Mouse (Mus musculus): Measurements from ENCODE around the gene Asap2.
A peak's percentile ranks its signal among the peaks of the same experiment; 100 is the strongest.

GRCm38 (mm10) chr12:21318143-21318895 is 328.1 kb downstream of the Asap2 start:
- TF ChIP-seq MAX (IDR thresholded peaks at IDR 0.05; ENCODE audit: low read length) (no peak), CTCF (IDR thresholded peaks at IDR 0.05 in 2 of 3, conservative IDR thresholded peaks at IDR 0.05 in 1 of 3; ENCODE audit: control insufficient read depth in 1 of 3, insufficient read depth in 1 of 3, low read depth in 2 of 3, low read length in 3 of 3, poor library complexity in 1 of 3, severe bottlenecking in 1 of 3) (peak; percentile 63 to 76 (median 71)), ZMIZ1 (IDR thresholded peaks at IDR 0.05; ENCODE audit: low read depth, low read length) (no peak), ZKSCAN1 (IDR thresholded peaks at IDR 0.05; ENCODE audit: low read depth, low read length) (no peak), NELFE (IDR thresholded peaks at IDR 0.05; ENCODE audit: low read depth, low read length) (no peak)

Data from MEL (cell line).